Mouse (Mus musculus): ENCODE data around the gene Olfr986. TPM values are rescaled to one million over a fixed set of nuclear protein-coding genes. Genes with fewer than 3 reads are reported as not detected.

Gene Olfr986
- polyA plus RNA-seq, 1 experiment, result not detected

DNA sequence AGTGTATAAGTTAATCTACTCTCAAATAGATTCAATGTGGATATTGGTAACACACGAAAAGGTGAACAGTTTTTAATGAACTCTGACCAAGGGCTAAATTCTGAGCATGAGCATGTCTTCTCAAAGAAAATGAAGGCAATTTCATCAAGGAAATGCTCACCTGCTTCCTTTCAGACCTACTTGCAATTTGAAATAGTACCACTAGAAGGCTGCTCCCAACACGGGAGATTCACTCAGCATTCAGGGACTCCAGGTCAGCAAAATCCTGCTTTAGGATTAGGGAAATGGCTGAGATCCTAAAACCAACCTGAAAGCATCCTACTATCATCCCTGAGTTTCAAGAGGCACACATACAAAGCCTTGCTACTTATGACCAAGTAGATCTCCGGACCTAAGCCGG, 43.6 kb downstream of the Olfr986 start:
- WGBS, result 71% methylated on average over 4 of the region's 4 CpGs
- Histone ChIP-seq H3K27me3 (ENCODE audit: control insufficient read depth, insufficient read depth, low read length) (no peaks in the 10 kb centered on the region; the same call in 1 of the 2 replicates), H3K4me1 (ENCODE audit: control insufficient read depth, insufficient read depth, low read length) (no peaks in the 10 kb centered on the region), H3K4me3 (replicated peaks; ENCODE audit: insufficient read depth, low read depth, low read length) (no peak overlapping the region), H3K27ac (ENCODE audit: insufficient read depth, low read length) (no peak overlapping the region)
- peak in 1 of 2 experiments; percentile 15 for DNase-seq
- 0 out of 2 replicates have a peak, but pooled peaks have one; percentile 14 for TF ChIP-seq CTCF (IDR thresholded peaks at IDR 0.05; ENCODE audit: borderline replicate concordance, insufficient read depth, low read depth, low read length)
- TF ChIP-seq POLR2A (IDR thresholded peaks at IDR 0.05; ENCODE audit: borderline replicate concordance, insufficient read depth, low read length), result no peak

DNA sequence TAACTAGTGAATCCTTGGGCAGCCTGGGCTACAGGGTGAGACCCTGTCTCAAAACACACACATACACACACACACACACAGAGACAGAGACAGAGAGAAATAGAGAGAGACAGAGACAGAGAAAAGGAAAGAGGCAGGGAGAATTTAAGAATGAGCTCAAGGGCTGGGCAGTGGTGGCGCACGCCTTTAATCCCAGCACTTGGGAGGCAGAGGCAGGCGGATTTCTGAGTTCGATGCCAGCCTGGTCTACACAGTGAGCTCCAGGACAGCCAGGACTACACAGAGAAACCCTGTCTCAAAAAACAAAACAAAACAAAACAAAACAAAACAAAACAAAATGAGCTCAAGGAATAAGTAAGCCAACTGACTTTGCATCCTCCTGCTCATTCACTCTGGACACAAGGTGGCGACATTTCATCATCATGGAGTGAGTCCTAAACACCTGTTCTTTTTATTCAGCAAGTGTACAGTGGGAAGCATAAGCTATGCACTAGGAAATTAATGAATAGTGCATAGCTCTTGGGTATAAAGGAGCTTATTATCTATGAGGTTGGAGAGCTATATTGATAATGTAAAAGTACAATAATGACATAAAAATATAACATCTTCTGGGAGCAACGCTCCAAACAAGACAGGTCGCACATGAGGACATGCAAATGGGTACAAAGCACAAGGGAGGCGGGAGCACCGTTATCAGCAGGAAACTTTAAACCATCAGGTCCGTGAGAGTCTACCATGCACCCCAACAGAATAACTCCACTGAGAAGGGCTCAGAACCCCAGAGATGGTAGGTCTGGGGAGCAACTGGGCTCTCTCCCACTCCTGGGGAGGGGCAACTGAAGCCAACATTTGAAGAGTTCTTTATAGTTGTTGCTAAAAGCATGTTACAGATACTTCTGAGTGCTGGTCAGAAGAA, 47.4 kb downstream of the Olfr986 start:
- H3K27ac ChIP-seq (ENCODE audit: insufficient read depth, low read length), result no peak overlapping the region
- H3K27me3 ChIP-seq (ENCODE audit: control insufficient read depth, insufficient read depth, low read length), result no peaks in the 10 kb centered on the region
- WGBS, result 67% methylated on average over 10 of the region's 10 CpGs
- H3K4me1 ChIP-seq (ENCODE audit: control insufficient read depth, insufficient read depth, low read length), result no peaks in the 10 kb centered on the region
- H3K4me3 ChIP-seq (replicated peaks; ENCODE audit: insufficient read depth, low read depth, low read length), result no peak overlapping the region
- TF ChIP-seq CTCF (IDR thresholded peaks at IDR 0.05; ENCODE audit: borderline replicate concordance, insufficient read depth, low read depth, low read length) (peak; percentile 46; the same call in 1 of the 2 replicates), POLR2A (IDR thresholded peaks at IDR 0.05; ENCODE audit: borderline replicate concordance, insufficient read depth, low read length) (no peak)
- DNase-seq, result peak; percentile 47 to 49

DNA sequence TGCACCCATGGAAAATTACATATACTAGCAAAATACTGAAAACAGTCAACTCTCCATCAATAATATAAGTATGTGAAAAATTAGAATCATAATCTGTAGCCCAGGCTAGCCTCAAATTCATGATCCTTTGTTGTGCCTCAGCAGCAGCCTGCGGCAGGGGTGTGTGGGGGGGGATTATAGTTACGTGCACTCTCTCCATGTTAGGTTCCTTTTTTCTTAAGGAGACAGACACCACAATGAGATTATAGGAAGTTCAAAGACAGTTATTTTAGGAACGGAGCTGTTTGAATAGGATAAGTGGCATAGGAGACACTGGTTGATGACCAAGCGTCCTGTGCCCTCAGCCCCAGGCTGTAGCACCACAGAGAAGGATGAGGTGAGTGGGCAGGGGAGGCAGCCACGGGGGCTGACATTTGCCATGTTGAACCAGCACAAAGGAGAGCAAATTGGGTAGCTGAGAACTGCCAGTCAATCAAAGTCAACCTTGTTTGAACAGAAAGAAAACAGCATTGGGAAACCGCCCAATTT, 48.1 kb downstream of the Olfr986 start:
- H3K4me3 ChIP-seq (replicated peaks; ENCODE audit: insufficient read depth, low read depth, low read length), result no peak overlapping the region
- TF ChIP-seq CTCF (IDR thresholded peaks at IDR 0.05; ENCODE audit: borderline replicate concordance, insufficient read depth, low read depth, low read length) (no peak), POLR2A (IDR thresholded peaks at IDR 0.05; ENCODE audit: borderline replicate concordance, insufficient read depth, low read length) (no peak)
- no peaks in the 10 kb centered on the region; the same call in 1 of the 2 replicates for H3K27me3 ChIP-seq (ENCODE audit: control insufficient read depth, insufficient read depth, low read length)
- no peak overlapping the region for H3K27ac ChIP-seq (ENCODE audit: insufficient read depth, low read length)
- no peak for DNase-seq
- 58% methylated on average over 6 of the region's 6 CpGs for WGBS
- no peaks in the 10 kb centered on the region for H3K4me1 ChIP-seq (ENCODE audit: control insufficient read depth, insufficient read depth, low read length)

DNA sequence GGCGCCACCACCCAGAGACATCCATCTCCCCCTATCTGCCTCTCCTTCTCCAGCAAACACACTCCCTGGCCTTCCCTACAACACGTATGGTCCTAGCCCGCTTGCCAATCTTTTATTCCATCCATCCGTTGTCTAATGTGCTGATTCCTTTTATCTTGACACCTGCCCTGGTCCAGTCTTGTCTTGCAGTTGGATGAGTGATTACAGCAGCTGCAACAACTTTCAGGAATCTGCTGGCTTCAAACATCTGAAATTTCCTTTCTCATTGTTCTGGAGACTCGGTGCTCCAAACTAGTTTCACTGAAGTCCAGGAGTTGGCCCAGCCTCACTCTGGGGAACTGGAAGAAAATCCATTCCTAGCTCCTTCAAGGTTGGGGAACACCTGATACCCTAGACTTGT, 48.8 kb downstream of the Olfr986 start:
- no peak for TF ChIP-seq POLR2A (IDR thresholded peaks at IDR 0.05; ENCODE audit: borderline replicate concordance, insufficient read depth, low read length)
- no peak for TF ChIP-seq CTCF (IDR thresholded peaks at IDR 0.05; ENCODE audit: borderline replicate concordance, insufficient read depth, low read depth, low read length)
- 52% methylated on average over 5 of the region's 5 CpGs for WGBS
- no peak for DNase-seq
- no peak overlapping the region for H3K27ac ChIP-seq (ENCODE audit: insufficient read depth, low read length)
- H3K27me3 ChIP-seq (ENCODE audit: control insufficient read depth, insufficient read depth, low read length), result no peaks in the 10 kb centered on the region; the same call in 1 of the 2 replicates
- H3K4me3 ChIP-seq (replicated peaks; ENCODE audit: insufficient read depth, low read depth, low read length), result no peak overlapping the region
- H3K4me1 ChIP-seq (ENCODE audit: control insufficient read depth, insufficient read depth, low read length), result no peaks in the 10 kb centered on the region

DNA sequence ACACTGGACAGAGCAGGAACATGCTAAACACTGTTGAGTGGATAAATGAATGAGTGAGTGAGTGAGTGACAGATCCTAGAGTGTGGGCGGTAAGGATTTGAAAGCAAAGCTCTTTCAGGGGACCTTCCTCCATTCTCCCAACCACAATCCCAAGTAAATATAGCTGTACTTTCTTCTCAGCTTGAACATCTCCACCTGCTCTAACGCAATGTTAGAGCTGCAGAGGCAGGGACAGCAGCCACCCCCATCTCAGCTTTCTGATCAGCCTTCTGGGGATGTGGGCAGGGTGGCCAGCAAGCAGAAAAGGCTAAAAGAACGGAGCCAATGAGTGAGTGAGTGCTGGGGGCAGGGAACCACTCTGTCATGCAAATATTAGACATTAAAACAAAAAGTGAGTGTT, 50.3 kb downstream of the Olfr986 start:
- DNase-seq, result no peak
- Histone ChIP-seq H3K4me3 (replicated peaks; ENCODE audit: insufficient read depth, low read depth, low read length) (no peak overlapping the region), H3K27me3 (ENCODE audit: control insufficient read depth, insufficient read depth, low read length) (no peaks in the 10 kb centered on the region; the same call in 1 of the 2 replicates), H3K4me1 (ENCODE audit: control insufficient read depth, insufficient read depth, low read length) (no peaks in the 10 kb centered on the region), H3K27ac (ENCODE audit: insufficient read depth, low read length) (no peak overlapping the region)
- WGBS, result 83% methylated on average over 3 of the region's 3 CpGs
- no peak for TF ChIP-seq CTCF (IDR thresholded peaks at IDR 0.05; ENCODE audit: borderline replicate concordance, insufficient read depth, low read depth, low read length)
- no peak for TF ChIP-seq POLR2A (IDR thresholded peaks at IDR 0.05; ENCODE audit: borderline replicate concordance, insufficient read depth, low read length)

DNA sequence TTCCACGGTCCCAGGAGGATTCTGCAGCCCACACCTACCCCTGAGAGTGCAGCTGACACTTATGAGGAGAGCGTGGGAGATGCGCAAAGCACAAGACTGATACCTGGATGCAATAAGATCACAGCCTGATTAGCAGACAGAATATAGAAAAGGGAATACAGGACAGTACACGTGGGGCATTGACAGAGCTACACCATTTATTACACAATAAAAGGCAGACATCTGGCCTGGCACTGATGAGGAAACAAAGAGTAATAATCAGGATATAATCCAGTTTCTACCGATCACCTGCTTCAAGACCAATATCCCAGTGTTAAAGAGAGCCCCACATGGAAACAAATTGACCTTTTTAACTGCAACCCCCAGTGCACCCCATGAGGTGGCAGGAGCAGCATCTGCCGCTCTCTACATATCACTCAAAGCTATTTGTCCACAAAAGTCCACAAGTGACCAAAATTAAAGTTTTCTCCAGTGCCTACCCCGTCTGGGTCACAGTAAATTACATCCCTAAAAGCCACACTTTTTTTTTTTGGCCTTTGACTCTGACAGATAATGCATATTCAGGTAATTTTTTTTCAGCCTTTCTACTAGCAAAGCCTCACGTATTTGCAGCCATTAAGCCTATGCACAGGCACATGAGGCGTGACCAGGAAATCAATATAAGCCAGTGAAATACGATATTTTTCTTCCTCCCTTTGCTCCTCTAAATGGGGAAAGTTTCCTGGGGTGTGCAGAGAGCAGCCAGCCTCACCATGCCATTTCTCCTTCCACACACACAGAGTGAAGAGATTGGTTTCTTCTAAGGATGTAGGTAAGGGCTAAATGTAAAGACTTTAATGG, 53.7 kb downstream of the Olfr986 start:
- Histone ChIP-seq H3K27me3 (ENCODE audit: control insufficient read depth, insufficient read depth, low read length) (no peaks in the 10 kb centered on the region; the same call in 1 of the 2 replicates), H3K4me1 (ENCODE audit: control insufficient read depth, insufficient read depth, low read length) (no peaks in the 10 kb centered on the region), H3K4me3 (replicated peaks; ENCODE audit: insufficient read depth, low read depth, low read length) (no peak overlapping the region), H3K27ac (ENCODE audit: insufficient read depth, low read length) (no peak overlapping the region)
- TF ChIP-seq CTCF (IDR thresholded peaks at IDR 0.05; ENCODE audit: borderline replicate concordance, insufficient read depth, low read depth, low read length), result no peak
- no peak for TF ChIP-seq POLR2A (IDR thresholded peaks at IDR 0.05; ENCODE audit: borderline replicate concordance, insufficient read depth, low read length)
- DNase-seq, result no peak
- WGBS, result 71% methylated on average over 10 of the region's 10 CpGs

DNA sequence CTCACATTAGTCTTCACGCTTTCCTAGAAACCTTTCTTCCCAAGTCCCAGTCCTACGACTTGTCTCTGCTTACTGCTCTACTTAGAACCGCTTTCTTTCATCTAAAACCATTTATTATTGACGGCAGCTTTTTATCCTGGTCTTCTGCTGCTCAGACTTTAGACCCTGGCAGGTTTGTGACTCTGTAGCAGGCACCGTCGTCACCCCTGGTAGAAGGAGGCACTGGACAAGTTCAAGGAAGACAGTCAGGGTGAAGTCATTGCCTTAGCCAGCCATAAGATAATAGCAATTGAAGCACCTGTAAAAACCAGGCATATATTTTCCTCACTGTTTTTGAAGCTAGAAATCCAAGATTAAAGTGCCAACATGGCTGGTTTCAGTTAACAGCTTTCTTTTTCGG, 54.5 kb downstream of the Olfr986 start:
- 97% methylated on average over 7 of the region's 7 CpGs for WGBS
- TF ChIP-seq POLR2A (IDR thresholded peaks at IDR 0.05; ENCODE audit: borderline replicate concordance, insufficient read depth, low read length) (no peak), CTCF (IDR thresholded peaks at IDR 0.05; ENCODE audit: borderline replicate concordance, insufficient read depth, low read depth, low read length) (no peak)
- Histone ChIP-seq H3K4me3 (replicated peaks; ENCODE audit: insufficient read depth, low read depth, low read length) (no peak overlapping the region), H3K4me1 (ENCODE audit: control insufficient read depth, insufficient read depth, low read length) (no peaks in the 10 kb centered on the region), H3K27me3 (ENCODE audit: control insufficient read depth, insufficient read depth, low read length) (no peaks in the 10 kb centered on the region; the same call in 1 of the 2 replicates), H3K27ac (ENCODE audit: insufficient read depth, low read length) (no peak overlapping the region)
- DNase-seq, result no peak

Other genes with a start within 250 kb of the Olfr986 start
- gene Olfr974, start 243.4 kb upstream of the Olfr986 start, polyA plus RNA-seq (2012; rRNA removed), result not detected in 2 replicates
- gene Olfr975, start 228.9 kb upstream of the Olfr986 start, polyA plus RNA-seq (2012; rRNA removed), result not detected in 2 replicates
- gene Olfr976, start 219.8 kb upstream of the Olfr986 start, polyA plus RNA-seq (2012; rRNA removed), result not detected in 2 replicates
- not detected in 2 replicates for gene Olfr978, start 188.8 kb upstream of the Olfr986 start, polyA plus RNA-seq (2012; rRNA removed)
- gene Olfr979, start 177.5 kb upstream of the Olfr986 start, polyA plus RNA-seq (2012; rRNA removed), result not detected in 2 replicates
- not detected in 2 replicates for gene Olfr980, start 171.3 kb upstream of the Olfr986 start, polyA plus RNA-seq (2012; rRNA removed)
- gene Olfr981, start 159.5 kb upstream of the Olfr986 start, polyA plus RNA-seq (2012; rRNA removed), result not detected in 2 replicates
- gene Olfr982, start 107.1 kb upstream of the Olfr986 start, polyA plus RNA-seq (2012; rRNA removed), result not detected in 2 replicates
- gene Olfr983, start 87.3 kb upstream of the Olfr986 start, polyA plus RNA-seq (2012; rRNA removed), result not detected in 2 replicates
- not detected in 2 replicates for gene Olfr984, start 66.7 kb upstream of the Olfr986 start, polyA plus RNA-seq (2012; rRNA removed)
- 0.10 TPM in 1 of 2 replicates, not detected in the other for gene Olfr985, start 50.7 kb upstream of the Olfr986 start, polyA plus RNA-seq (2012; rRNA removed)
- gene Tmem225, start 32.8 kb upstream of the Olfr986 start, polyA plus RNA-seq (2012; rRNA removed), result not detected in 2 replicates
- 2.8 TPM in 2 replicates for gene Zfp202, start 11.4 kb downstream of the Olfr986 start, polyA plus RNA-seq (2012; rRNA removed)
- 9.2 and 10.1 TPM in 2 replicates for gene Scn3b, start 88.3 kb downstream of the Olfr986 start, polyA plus RNA-seq (2012; rRNA removed)